Mouse (Mus musculus) heart, adult 2 months (tissue): ENCODE results near the gene Trpv4. TPM values are rescaled to one million over a fixed set of nuclear protein-coding genes. Genes with fewer than 3 reads are reported as not detected.

Source experiments
- DNase-seq, 2 experiments: peaks; one replicate each; pipeline ENCODE4 v3.0.0; 2021
- H3K27ac ChIP-seq: fragments of 200-600 bp; 2 replicates; pipeline ENCODE4 v1.8.1; 2022
- H3K27me3 ChIP-seq: fragments of 200-500 bp; 2 replicates; pipeline ENCODE4 v1.6.1; 2012; ENCODE audit warnings: mild to moderate bottlenecking, low read length, inconsistent platforms, mixed read lengths; ENCODE audit not compliant: control insufficient read depth, insufficient read depth
- H3K36me3 ChIP-seq: fragments of 200-500 bp; 2 replicates; pipeline ENCODE4 v1.6.1; 2012; ENCODE audit warnings: low read length, inconsistent platforms; ENCODE audit not compliant: control insufficient read depth, insufficient read depth
- H3K4me1 ChIP-seq: fragments of 200-500 bp; 2 replicates; pipeline ENCODE4 v1.6.1; 2011; ENCODE audit warnings: low read length; ENCODE audit not compliant: control insufficient read depth, insufficient read depth
- H3K4me3 ChIP-seq: fragments of 200-600 bp; 2 replicates; pipeline ENCODE4 v1.8.1; 2022
- H3K79me2 ChIP-seq: fragments of 200-500 bp; replicated peaks from 2 replicates; pipeline ENCODE4 v1.6.1; 2012; ENCODE audit warnings: mild to moderate bottlenecking, inconsistent platforms, low read length, moderate library complexity, mixed read lengths; ENCODE audit not compliant: control insufficient read depth, insufficient read depth
- H3K9ac ChIP-seq: fragments of 200-500 bp; 2 replicates; pipeline ENCODE4 v1.6.1; 2012; ENCODE audit warnings: low read depth, mild to moderate bottlenecking, control low read depth, inconsistent platforms, low read length, mixed read lengths
- CTCF ChIP-seq: fragments of 200-600 bp; IDR thresholded peaks from 2 replicates; pipeline ENCODE4 v1.8.1; 2022; ENCODE audit warnings: antibody characterized with exemption, mild to moderate bottlenecking, moderate library complexity
- EP300 ChIP-seq: fragments of 200-500 bp; IDR thresholded peaks from 2 replicates; pipeline ENCODE4 v1.6.1; 2011; ENCODE audit warnings: low read depth, low read length, control low read depth; ENCODE audit not compliant: insufficient read depth
- POLR2A ChIP-seq: fragments of 200-500 bp; IDR thresholded peaks from 2 replicates; pipeline ENCODE4 v1.6.1; 2011; ENCODE audit warnings: mild to moderate bottlenecking, low read depth, low read length, control low read depth; ENCODE audit not compliant: insufficient read depth
- WGBS: fragments of 180-500 bp; shearing (Covaris S2); methylation state at CpG from one replicate; pipeline ENCODE4 v1.1.7; 2018; 5-methylcytosine and 5-hydroxymethylcytosine counted together
- intact Hi-C: fragments of 180-260 bp; cut with DNase I; formaldehyde crosslinking; loops from one replicate; pipeline ENCODE4 v1.15.1; 2025
- polyA plus RNA-seq: library from polyadenylated mRNA; depleted of rRNA; stranded (reverse); fragments of >200 nt; gene quantifications from 2 replicates; pipeline ENCODE4 v1.2.3, GENCODE M21; 2012; rRNA removed
- total RNA-seq, 2 experiments: library from RNA; stranded (reverse); gene quantifications; 2 replicates each; pipeline ENCODE4 v1.2.3; 2021

The Trpv4 gene
- total and polyA plus RNA-seq, 3 experiments, result 3.6 to 7.5 (median 5.1) TPM

- TF ChIP-seq CTCF, result no peak
- TF ChIP-seq EP300, result no peak
- TF ChIP-seq POLR2A, result no peak
- no peaks in the 10 kb centered on the region; the same call in 1 of the 2 replicates for H3K4me1 ChIP-seq
- no peak overlapping the region for H3K9ac ChIP-seq
- no peak overlapping the region for H3K4me3 ChIP-seq
- 59% methylated on average over 11 of the region's 11 CpGs for WGBS
- H3K27me3 ChIP-seq, result no peaks in the 10 kb centered on the region
- H3K36me3 ChIP-seq, result no peaks in the 10 kb centered on the region
- H3K79me2 ChIP-seq, result no peaks in the 10 kb centered on the region
- DNase-seq, result no peak
- peak overlapping the region; percentile 45; the same call in 1 of the 2 replicates for H3K27ac ChIP-seq
- intact Hi-C loops, result no loop called here
These were observed 83.2 kb downstream of the Trpv4 start for GRCm38 (mm10) chr5:114575010-114575409.

GRCm38 (mm10) chr5:114573920-114574628, 84.1 kb downstream of the Trpv4 start:
- TF ChIP-seq EP300 (no peak), CTCF (no peak), POLR2A (no peak)

DNA sequence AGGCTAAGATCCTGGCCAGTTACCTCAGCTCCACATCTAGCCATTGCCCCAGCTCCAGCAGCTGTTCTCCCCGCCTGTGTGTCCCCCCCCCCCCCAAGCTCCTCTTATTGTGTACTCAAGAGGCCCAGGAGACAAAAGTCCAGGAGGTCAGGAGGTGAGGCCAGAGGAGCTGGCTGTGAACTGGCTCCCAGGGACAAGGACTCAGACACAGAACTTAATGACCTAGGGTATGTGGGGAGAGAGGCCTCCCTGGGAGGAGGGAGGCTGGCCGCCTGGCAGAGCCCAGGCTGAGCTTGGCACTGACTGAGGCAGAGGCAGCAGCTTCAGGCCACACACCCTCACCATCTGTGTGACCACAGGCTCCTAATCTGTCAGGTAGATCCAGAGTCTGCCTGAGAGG, 85.2 kb downstream of the Trpv4 start:
- no peaks in the 10 kb centered on the region for H3K36me3 ChIP-seq
- H3K4me1 ChIP-seq, result peaks cover 5% of the 10 kb centered on the region
- TF ChIP-seq EP300, result no peak
- no peak for TF ChIP-seq POLR2A
- no peak for TF ChIP-seq CTCF
- peak in 1 of 2 experiments; percentile 30 for DNase-seq
- no peaks in the 10 kb centered on the region for H3K27me3 ChIP-seq
- intact Hi-C loops, result no loop called here
- no peak overlapping the region for H3K4me3 ChIP-seq
- no peak overlapping the region for H3K9ac ChIP-seq
- WGBS, result 67% methylated on average over 2 of the region's 2 CpGs
- no peak overlapping the region for H3K27ac ChIP-seq
- no peaks in the 10 kb centered on the region for H3K79me2 ChIP-seq

More at GRCm38 (mm10) chr5:114573920-114574628, 84.1 kb downstream of the Trpv4 start:
- no peaks in the 10 kb centered on the region for H3K27me3 ChIP-seq
- WGBS, result 64% methylated on average over 12 of the region's 12 CpGs
- DNase-seq, result no peak
- H3K9ac ChIP-seq, result no peak overlapping the region
- H3K36me3 ChIP-seq, result no peaks in the 10 kb centered on the region
- H3K4me1 ChIP-seq, result peaks cover 3% of the 10 kb centered on the region
- intact Hi-C loops, result no loop called here
- no peak overlapping the region for H3K27ac ChIP-seq
- H3K79me2 ChIP-seq, result no peaks in the 10 kb centered on the region
- H3K4me3 ChIP-seq, result no peak overlapping the region

Other genes starting within 250 kb of the Trpv4 start
- gene Mmab, start 214.4 kb downstream of the Trpv4 start, total RNA-seq, result 10 to 100 TPM; 19.4 to 21.0 TPM
- gene Mmab, start 214.4 kb downstream of the Trpv4 start, polyA plus RNA-seq, result 24.7 and 28.2 TPM in 2 replicates
- 10 to 100 TPM in 1 of 2 experiments, 1 to 10 TPM in 1; 9.8 to 10.6 TPM for gene Mvk, start 214.2 kb downstream of the Trpv4 start, total RNA-seq
- gene Mvk, start 214.2 kb downstream of the Trpv4 start, polyA plus RNA-seq, result 10.9 and 12.4 TPM in 2 replicates
- 1 to 10 TPM; 2.1 to 5.0 TPM for gene Fam222a, start 90.4 kb downstream of the Trpv4 start, total RNA-seq
- 2.0 and 2.8 TPM in 2 replicates for gene Fam222a, start 90.4 kb downstream of the Trpv4 start, polyA plus RNA-seq
- 10 to 100 TPM; 14.2 to 17.0 TPM for gene Gltp, start 32.6 kb upstream of the Trpv4 start, total RNA-seq
- 36.3 and 37.8 TPM in 2 replicates for gene Gltp, start 32.6 kb upstream of the Trpv4 start, polyA plus RNA-seq
- 1 to 10 TPM; 3.4 to 4.0 TPM for gene Tchp, start 49.3 kb upstream of the Trpv4 start, total RNA-seq
- 6.1 and 8.5 TPM in 2 replicates for gene Tchp, start 49.3 kb upstream of the Trpv4 start, polyA plus RNA-seq
- gene Ankrd13a, start 116.3 kb upstream of the Trpv4 start, total RNA-seq, result 10 to 100 TPM; 31.4 to 32.9 TPM
- gene Ankrd13a, start 116.3 kb upstream of the Trpv4 start, polyA plus RNA-seq, result 21.3 and 32.2 TPM in 2 replicates
- gene Git2, start 117.1 kb upstream of the Trpv4 start, total RNA-seq, result 10 to 100 TPM; 27.6 to 28.7 TPM
- 32.6 and 35.3 TPM in 2 replicates for gene Git2, start 117.1 kb upstream of the Trpv4 start, polyA plus RNA-seq
- gene 1500011B03Rik, start 165.0 kb upstream of the Trpv4 start, total RNA-seq, result 1 to 10 TPM; 3.2 to 4.9 TPM
- gene 1500011B03Rik, start 165.0 kb upstream of the Trpv4 start, polyA plus RNA-seq, result 4.3 and 7.4 TPM in 2 replicates
- gene 4930519G04Rik, start 195.2 kb upstream of the Trpv4 start, total RNA-seq, result not detected
- not detected in 2 replicates for gene 4930519G04Rik, start 195.2 kb upstream of the Trpv4 start, polyA plus RNA-seq
- not detected for gene Gm9936, start 200.3 kb upstream of the Trpv4 start, total RNA-seq
- not detected in 2 replicates for gene Gm9936, start 200.3 kb upstream of the Trpv4 start, polyA plus RNA-seq
- 1 to 10 TPM; 5.8 to 7.3 TPM for gene Oasl2, start 238.5 kb upstream of the Trpv4 start, total RNA-seq
- 11.7 and 14.2 TPM in 2 replicates for gene Oasl2, start 238.5 kb upstream of the Trpv4 start, polyA plus RNA-seq